Mouse (Mus musculus) stomach, postnatal 0 days (tissue): ENCODE results near the gene Slc5a5. TPM values are rescaled to one million over a fixed set of nuclear protein-coding genes. Genes with fewer than 3 reads are reported as not detected.
A peak's percentile ranks its signal among the peaks of the same experiment; 100 is the strongest.

Experiments used
- ATAC-seq: fragments of 200-750 bp; cut with Nextera tagmentation; 2 replicates; pipeline ENCODE4 v1.8.0; 2017; ENCODE audit not compliant: low FRiP score, low TSS enrichment
- DNase-seq: peaks from one replicate; pipeline ENCODE4 v3.0.0-alpha.2; 2016; ENCODE audit warnings: low spot score
- H3K27ac ChIP-seq: fragments of 300-500 bp; sonication (generic); replicated peaks from 2 replicates; pipeline ENCODE4 v1.5.1; 2014; ENCODE audit warnings: mild to moderate bottlenecking, control low read depth
- H3K27me3 ChIP-seq: fragments of 300-500 bp; sonication (generic); 2 replicates; pipeline ENCODE4 v1.6.1; 2014; ENCODE audit warnings: low read length; ENCODE audit not compliant: control insufficient read depth, insufficient read depth
- H3K36me3 ChIP-seq: fragments of 300-500 bp; sonication (generic); 2 replicates; pipeline ENCODE4 v1.6.1; 2014; ENCODE audit warnings: low read length, mixed read lengths; ENCODE audit not compliant: control insufficient read depth, insufficient read depth
- H3K4me1 ChIP-seq: fragments of 300-500 bp; sonication (generic); replicated peaks from 2 replicates; pipeline ENCODE4 v1.6.1; 2014; ENCODE audit warnings: antibody characterized with exemption; ENCODE audit not compliant: control insufficient read depth, insufficient read depth
- H3K4me2 ChIP-seq: fragments of 300-500 bp; sonication (generic); replicated peaks from 2 replicates; pipeline ENCODE4 v1.6.1; 2014; ENCODE audit warnings: low read depth, mild to moderate bottlenecking, control low read depth, moderate library complexity
- H3K4me3 ChIP-seq: fragments of 300-500 bp; sonication (generic); 2 replicates; pipeline ENCODE4 v1.5.1; 2014; ENCODE audit warnings: low read depth, low read length, control low read depth
- H3K9ac ChIP-seq: fragments of 300-500 bp; sonication (generic); 2 replicates; pipeline ENCODE4 v1.6.1; 2014; ENCODE audit warnings: mild to moderate bottlenecking, low read length, control low read depth, mixed read lengths
- H3K9me3 ChIP-seq: fragments of 300-500 bp; sonication (generic); 2 replicates; pipeline ENCODE4 v1.6.1; 2016; ENCODE audit warnings: low read length; ENCODE audit not compliant: control insufficient read depth
- CTCF ChIP-seq: IDR thresholded peaks from 2 replicates; pipeline ENCODE4 v1.5.1; 2016; ENCODE audit warnings: antibody characterized with exemption, low read depth, mild to moderate bottlenecking, moderate library complexity
- EP300 ChIP-seq: optimal IDR thresholded peaks from 2 replicates; pipeline ENCODE3; 2016; ENCODE audit warnings: antibody characterized with exemption
- WGBS: fragments of 180-500 bp; shearing (Covaris S2); extraction: QIAGEN DNeasy Blood & Tissue Kit; methylation state at CpG from one replicate; pipeline ENCODE4 v1.1.7; 2014; 5-methylcytosine and 5-hydroxymethylcytosine counted together
- microRNA counts: library from miRNA; unstranded; fragments of <30 nt; microRNA quantifications from one replicate; lab custom pipeline; 2015
- microRNA-seq: library from miRNA; unstranded; fragments of <30 nt; microRNA quantifications from one replicate; pipeline ENCODE4, GENCODE M21; 2016
- polyA plus RNA-seq: library from polyadenylated mRNA; unstranded; fragments of >200 nt; fragmentation: Nextera tagmentation; extraction: Ambion mirVana; gene quantifications from 2 replicates; pipeline ENCODE4 v1.2.1, GENCODE M21; 2015

Slc5a5 gene
- polyA plus RNA-seq, 1 experiment from 2014 or later, result 42.8 TPM

DNA sequence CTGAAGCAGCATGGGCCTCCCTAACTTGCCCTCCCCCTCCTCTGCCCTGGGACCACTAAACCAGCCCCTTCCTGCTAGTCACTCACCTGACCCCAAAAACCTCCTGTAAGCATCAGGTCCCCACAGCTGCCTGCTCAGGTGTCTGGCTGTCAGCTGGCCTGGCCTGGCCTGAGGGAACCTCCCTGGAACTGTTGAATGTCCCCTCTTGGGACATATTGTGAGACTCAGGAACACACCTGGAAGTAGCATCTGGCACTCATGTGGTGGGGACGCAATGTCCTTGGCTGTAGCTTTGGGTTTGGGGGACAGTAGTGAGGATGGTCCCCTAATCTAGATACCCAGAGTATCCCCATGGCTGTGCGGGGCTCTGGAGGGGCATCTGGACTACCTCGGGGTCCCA, 58.5 kb downstream of the Slc5a5 start:
- DNase-seq (no peak), ATAC-seq (no peak)
- TF ChIP-seq CTCF (no peak), EP300 (no peak)
- no peaks in the 10 kb centered on the region for H3K9me3 ChIP-seq
- H3K4me2 ChIP-seq, result no peak overlapping the region
- no peak overlapping the region for H3K9ac ChIP-seq
- no peaks in the 10 kb centered on the region; the same call in 1 of the 2 replicates for H3K36me3 ChIP-seq
- no peak overlapping the region for H3K27ac ChIP-seq
- WGBS, result 94% methylated on average over 3 of the region's 3 CpGs
- 0 out of 2 replicates have a peak, but pooled peaks cover 3% of the 10 kb centered on the region for H3K4me1 ChIP-seq
- H3K27me3 ChIP-seq, result no peaks in the 10 kb centered on the region
- H3K4me3 ChIP-seq, result no peak overlapping the region

DNA sequence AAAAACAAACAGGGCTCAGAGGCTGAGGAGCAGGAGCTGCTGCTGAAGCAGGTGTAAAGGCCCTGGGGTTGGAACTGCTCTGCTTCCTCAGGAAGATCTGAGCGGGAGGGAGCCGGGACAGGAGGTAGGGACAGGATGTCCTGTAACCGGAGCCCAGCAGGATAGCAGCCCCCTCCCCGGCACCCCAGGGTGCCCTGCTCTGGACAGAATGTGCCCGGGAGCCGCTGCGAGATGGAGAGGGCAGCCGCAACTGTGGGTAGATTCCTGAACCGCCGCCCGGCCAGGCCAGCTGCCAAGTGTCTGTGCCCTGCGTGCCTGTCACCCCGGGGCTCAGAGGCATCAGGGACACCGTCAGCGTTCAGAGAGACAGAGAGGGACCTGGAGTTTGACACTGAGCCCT, 59.0 kb downstream of the Slc5a5 start:
- H3K36me3 ChIP-seq, result no peaks in the 10 kb centered on the region; the same call in 1 of the 2 replicates
- DNase-seq (no peak), ATAC-seq (0 out of 2 replicates have a peak, but pooled peaks have one; percentile 7)
- no peak overlapping the region; the same call in 1 of the 2 replicates for H3K9ac ChIP-seq
- 48% methylated on average over 15 of the region's 15 CpGs for WGBS
- H3K4me1 ChIP-seq, result 0 out of 2 replicates have a peak, but pooled peaks cover 2% of the 10 kb centered on the region
- H3K27me3 ChIP-seq, result no peaks in the 10 kb centered on the region
- no peak for TF ChIP-seq CTCF
- no peak for TF ChIP-seq EP300
- no peaks in the 10 kb centered on the region for H3K9me3 ChIP-seq
- peak overlapping the region; percentile 24; the same call in 1 of the 2 replicates for H3K27ac ChIP-seq
- H3K4me3 ChIP-seq, result no peak overlapping the region
- no peak overlapping the region for H3K4me2 ChIP-seq

DNA sequence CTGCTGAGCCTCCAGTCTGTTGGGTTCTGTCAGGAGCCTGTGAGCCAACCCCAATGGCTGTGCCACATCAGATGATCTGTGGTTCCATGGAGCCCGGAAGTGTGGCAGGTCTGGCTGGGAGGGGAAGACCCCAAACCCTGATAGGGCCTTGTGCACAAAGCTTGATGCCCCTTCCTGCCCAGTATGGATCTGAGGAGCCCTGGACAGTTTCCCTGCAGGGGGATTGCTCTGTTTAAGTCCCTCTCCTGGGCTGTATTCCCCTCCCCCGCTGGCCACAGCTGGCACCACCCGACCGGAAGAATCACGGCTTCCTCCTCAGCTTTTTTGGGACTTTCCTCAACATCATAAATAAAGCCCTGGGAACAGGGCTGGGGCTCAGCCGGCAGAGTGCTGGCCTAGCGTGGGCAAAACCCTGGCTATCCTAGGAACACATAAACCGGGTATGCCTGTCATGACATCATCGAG, 59.5 kb downstream of the Slc5a5 start:
- Histone ChIP-seq H3K4me2 (no peak overlapping the region), H3K9ac (no peak overlapping the region), H3K4me3 (no peak overlapping the region), H3K9me3 (no peaks in the 10 kb centered on the region), H3K4me1 (no peaks in the 10 kb centered on the region), H3K27me3 (no peaks in the 10 kb centered on the region), H3K27ac (peak overlapping the region; percentile 24; the same call in 1 of the 2 replicates), H3K36me3 (no peaks in the 10 kb centered on the region; the same call in 1 of the 2 replicates)
- ATAC-seq, result 0 out of 2 replicates have a peak, but pooled peaks have one; percentile 18
- no peak for DNase-seq
- WGBS, result 49% methylated on average over 9 of the region's 9 CpGs
- TF ChIP-seq CTCF, result no peak
- no peak for TF ChIP-seq EP300

MicroRNA genes within 50 kb of the gene (microRNA counts, 519-probe panel; counts per million panel counts)
- not detected for microRNA mmu-miR-1969 (lab: Ali Mortazavi, UCI)

Small RNA genes within 50 kb of the gene (microRNA-seq; reads per million reads assigned to microRNA genes)
- not detected for gene Mir1969
- not detected for gene Mir7067

Other genes starting within 250 kb of the Slc5a5 start
- 23.3 and 25.2 TPM in 2 replicates for gene Pgpep1, start 232.4 kb downstream of the Slc5a5 start, polyA plus RNA-seq
- 141 and 147 TPM in 2 replicates for gene Lsm4, start 219.5 kb downstream of the Slc5a5 start, polyA plus RNA-seq
- 78.3 and 108 TPM in 2 replicates for gene Jund, start 193.8 kb downstream of the Slc5a5 start, polyA plus RNA-seq
- 0.05 TPM in 1 of 2 replicates, not detected in the other for gene Iqcn, start 189.3 kb downstream of the Slc5a5 start, polyA plus RNA-seq
- gene Gm3336, start 174.2 kb downstream of the Slc5a5 start, polyA plus RNA-seq, result 29.7 and 32.2 TPM in 2 replicates
- gene Pde4c, start 169.0 kb downstream of the Slc5a5 start, polyA plus RNA-seq, result 0.27 and 0.35 TPM in 2 replicates
- 18.9 and 19.0 TPM in 2 replicates for gene Rab3a, start 138.1 kb downstream of the Slc5a5 start, polyA plus RNA-seq
- gene Mpv17l2, start 131.8 kb downstream of the Slc5a5 start, polyA plus RNA-seq, result 77.3 and 80.1 TPM in 2 replicates
- 36.8 and 39.0 TPM in 2 replicates for gene Pik3r2, start 116.0 kb downstream of the Slc5a5 start, polyA plus RNA-seq
- 5.6 and 5.7 TPM in 2 replicates for gene Mast3, start 87.7 kb downstream of the Slc5a5 start, polyA plus RNA-seq
- 0.19 and 0.29 TPM in 2 replicates for gene Il12rb1, start 84.3 kb downstream of the Slc5a5 start, polyA plus RNA-seq
- gene Arrdc2, start 53.0 kb downstream of the Slc5a5 start, polyA plus RNA-seq, result 6.6 and 6.8 TPM in 2 replicates
- 0.64 and 0.72 TPM in 2 replicates for gene Kcnn1, start 29.5 kb downstream of the Slc5a5 start, polyA plus RNA-seq
- 73.2 and 74.1 TPM in 2 replicates for gene Ccdc124, start 18.8 kb downstream of the Slc5a5 start, polyA plus RNA-seq
- 4,207 and 4,214 TPM in 2 replicates for gene Rpl18a, start 4.7 kb upstream of the Slc5a5 start, polyA plus RNA-seq
- gene Map1s, start 13.2 kb upstream of the Slc5a5 start, polyA plus RNA-seq, result 15.2 and 15.6 TPM in 2 replicates